Mouse (Mus musculus) ES-E14 (cell line): ENCODE measurements around the gene Ackr3.

ENCODE experiments used
- CHD2 ChIP-seq: IDR thresholded peaks from 2 replicates; pipeline ENCODE4 v1.6.1; 2014; ENCODE audit warnings: mild to moderate bottlenecking, low read depth, low read length, inconsistent platforms
- ZC3H11A ChIP-seq: IDR thresholded peaks from 2 replicates; pipeline ENCODE4 v1.6.1; 2012; ENCODE audit warnings: low read depth, mild to moderate bottlenecking, inconsistent platforms, low read length, borderline replicate concordance

GRCm38 (mm10) chr1:90260704-90261581 lies 57.2 kb downstream of the Ackr3 start:
- TF ChIP-seq CHD2 (no peak), ZC3H11A (no peak)
